Mouse (Mus musculus): ENCODE data around the gene Llgl1.

DNA sequence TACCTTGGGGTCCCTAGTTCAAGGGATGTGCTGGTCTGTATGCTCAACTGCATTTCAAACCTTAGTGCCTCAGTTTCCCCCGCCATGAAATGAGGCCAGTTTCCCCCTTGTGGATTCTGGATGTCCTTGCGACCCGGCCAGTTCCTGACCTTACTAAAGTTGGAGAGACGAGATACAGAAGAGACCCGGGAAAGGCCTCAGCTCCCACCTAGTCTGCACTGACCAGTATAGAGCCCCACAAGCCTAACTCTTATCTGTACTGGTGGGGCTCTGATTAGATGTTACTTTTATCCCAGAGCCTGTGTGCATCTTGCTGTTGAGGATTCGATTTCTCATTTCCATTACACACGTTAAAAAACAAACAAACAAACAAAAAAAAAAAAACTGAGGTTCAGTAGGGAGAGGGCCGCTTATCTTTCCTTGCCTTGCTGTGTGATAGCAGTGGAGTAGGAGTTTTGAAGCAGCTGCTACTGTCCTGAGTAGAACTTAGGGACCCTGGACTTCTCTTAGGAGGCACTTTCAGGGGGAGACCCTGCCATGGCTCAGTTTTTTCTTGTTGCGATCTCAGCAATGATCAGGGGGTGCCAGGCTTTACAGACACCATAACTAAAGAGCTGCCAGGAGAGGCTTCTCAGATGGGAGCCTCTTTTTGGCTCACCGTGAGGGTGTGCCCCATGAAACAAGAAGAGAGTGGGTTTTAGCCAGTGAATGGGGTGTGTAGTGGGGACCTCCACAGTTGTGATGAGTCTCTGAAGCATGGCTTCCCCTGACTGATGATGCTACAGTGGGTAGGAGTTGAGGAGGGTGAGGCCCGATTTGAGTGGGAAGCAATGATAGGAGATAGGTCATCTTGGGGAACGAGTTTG lies 1.0 kb downstream of the Llgl1 start:
- no peak for TF ChIP-seq CTCF (IDR thresholded peaks at IDR 0.05; ENCODE audit: control insufficient read depth, insufficient read depth, insufficient read length)
- no peak for TF ChIP-seq USF1 (IDR thresholded peaks at IDR 0.05; ENCODE audit: low read depth)
- TF ChIP-seq CEBPB (IDR thresholded peaks at IDR 0.05; ENCODE audit: low read depth): no peak
- TF ChIP-seq MYOG (IDR thresholded peaks at IDR 0.05; ENCODE audit: control insufficient read depth, extremely low read depth, insufficient read length): no peak
- no peak for TF ChIP-seq MYOD1 (IDR thresholded peaks at IDR 0.05; ENCODE audit: control insufficient read depth, insufficient read length, low read depth)
- TF ChIP-seq MAX (IDR thresholded peaks at IDR 0.05): no peak
